Mouse (Mus musculus) thymus, adult 2 months (tissue): ENCODE data around the gene AW011738.
A peak's percentile ranks its signal among the peaks of the same experiment; 100 is the strongest.

Experiments
- CTCF ChIP-seq: fragments of 200-500 bp; IDR thresholded peaks from 2 replicates; pipeline ENCODE4 v1.5.1; 2012; ENCODE audit warnings: mild to moderate bottlenecking, control low read depth, low read length, moderate library complexity, borderline replicate concordance; ENCODE audit not compliant: control insufficient read depth, poor library complexity, insufficient read depth; ENCODE audit errors: extremely low read depth
- POLR2A ChIP-seq: fragments of 200-500 bp; IDR thresholded peaks from 2 replicates; pipeline ENCODE4 v1.6.1; 2012; ENCODE audit warnings: mild to moderate bottlenecking, low read length, control low read depth, moderate library complexity; ENCODE audit not compliant: control insufficient read depth, poor library complexity, insufficient read depth; ENCODE audit errors: extremely low read depth

GRCm38 (mm10) chr4:156234701-156235213 lies 31.7 kb downstream of the AW011738 start, which contains the start of gene Plekhn1:
- TF ChIP-seq CTCF (no peak), POLR2A (peak; percentile 49; the same call in 1 of the 2 replicates)
